Mouse (Mus musculus): ENCODE measurements at regions not wholly inside any gene's neighbourhood (a gene's known extent, or its start where the extent isn't known, plus 50 kb on each side); places are given as distances from the start of the nearest gene placed in this dataset.
A peak's percentile ranks its signal among the peaks of the same experiment; 100 is the strongest.

GRCm38 (mm10) chr6:118291426-118291825, 93.9 kb upstream of the Ret start:
- no peak for DNase-seq (ENCODE audit: low spot score in 2 of 2)

GRCm38 (mm10) chr6:118285246-118285645, 87.7 kb upstream of the Ret start:
- no peak for DNase-seq (ENCODE audit: low spot score in 2 of 2)

- no peak for DNase-seq (ENCODE audit: low spot score in 2 of 2)
Observed at GRCm38 (mm10) chr6:118283949-118284568, 86.5 kb upstream of the Ret start.

GRCm38 (mm10) chr6:118263951-118264350, 66.4 kb upstream of the Ret start:
- DNase-seq (ENCODE audit: low spot score in 2 of 2) = no peak

- no peak for DNase-seq (ENCODE audit: low spot score in 2 of 2)
Observed at GRCm38 (mm10) chr6:118259881-118260280, 62.4 kb upstream of the Ret start.

GRCm38 (mm10) chr6:118254871-118255270, 57.4 kb upstream of the Ret start:
- DNase-seq (ENCODE audit: low spot score in 2 of 2) = no peak

- peak; percentile 71 to 82 for DNase-seq (ENCODE audit: low spot score in 2 of 2)
Observed at GRCm38 (mm10) chr6:118252711-118253110, 55.2 kb upstream of the Ret start.

- DNase-seq (ENCODE audit: low spot score in 2 of 2) = no peak
Observed at GRCm38 (mm10) chr6:118251131-118251530, 53.6 kb upstream of the Ret start.

GRCm38 (mm10) chr6:118250006-118250405, 52.5 kb upstream of the Ret start:
- DNase-seq (ENCODE audit: low spot score in 2 of 2) = no peak

Measured in gastrocnemius, postnatal 4 days (tissue).